Mouse (Mus musculus) G1E-ER4 (cell line): ENCODE data around the gene Add1. TPM values are rescaled to one million over a fixed set of nuclear protein-coding genes. Genes with fewer than 3 reads are reported as not detected.

Source experiments
- GATA1 ChIP-seq: IDR thresholded peaks from one replicate; pipeline ENCODE4 v1.8.0; 2012; ENCODE audit warnings: low read length, inconsistent platforms
- polyA plus RNA-seq: library from polyadenylated mRNA; stranded (reverse); fragments of >175 nt; gene quantifications from 2 replicates; pipeline ENCODE4 v1.2.3, GENCODE M21; 2012

The Add1 gene
- polyA plus RNA-seq, 1 experiment, result 368 TPM

GRCm38 (mm10) chr5:34647581-34647980, 74.1 kb downstream of the Add1 start:
- TF ChIP-seq GATA1, result no peak

GRCm38 (mm10) chr5:34652961-34653360, 79.5 kb downstream of the Add1 start:
- no peak for TF ChIP-seq GATA1

DNA sequence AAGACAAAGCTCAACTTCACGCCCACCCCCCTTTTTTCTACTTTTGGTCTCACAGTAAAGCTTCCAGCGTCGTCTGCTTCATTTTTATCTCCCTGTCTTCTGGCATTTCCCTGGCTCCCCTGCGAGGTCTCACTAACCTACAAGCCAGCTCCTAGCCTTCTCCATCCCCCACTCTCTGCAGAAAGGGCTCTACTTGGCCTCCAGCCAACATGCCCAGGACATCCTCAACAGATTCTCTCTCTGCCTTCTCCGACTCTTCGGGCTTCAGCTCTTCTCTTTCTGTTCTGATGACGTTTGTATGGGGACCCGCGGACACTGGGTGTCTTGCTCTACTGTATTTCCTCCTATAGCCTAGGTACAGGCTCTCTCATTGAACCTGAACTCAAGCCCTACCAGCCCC, 81.4 kb downstream of the Add1 start:
- TF ChIP-seq GATA1, result no peak

DNA sequence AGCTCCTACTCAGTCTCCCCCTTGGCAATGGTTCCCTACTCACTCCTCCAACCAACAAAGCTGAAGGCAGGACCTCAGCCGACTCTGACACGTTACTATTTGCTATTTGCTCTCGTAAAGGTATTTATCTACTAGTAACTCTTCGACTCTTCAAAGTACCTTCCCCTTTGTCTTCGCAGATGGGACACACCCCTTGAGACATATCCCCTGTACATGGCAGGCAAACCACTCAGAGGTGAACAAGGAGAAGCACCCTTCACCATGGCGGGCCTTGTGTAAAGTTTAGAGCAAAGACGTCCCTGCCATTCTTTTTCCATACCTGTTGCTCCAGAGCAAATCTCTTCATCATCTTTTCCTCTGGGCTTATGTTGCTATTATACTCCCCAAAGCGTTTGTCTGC, 84.1 kb downstream of the Add1 start:
- TF ChIP-seq GATA1, result no peak

DNA sequence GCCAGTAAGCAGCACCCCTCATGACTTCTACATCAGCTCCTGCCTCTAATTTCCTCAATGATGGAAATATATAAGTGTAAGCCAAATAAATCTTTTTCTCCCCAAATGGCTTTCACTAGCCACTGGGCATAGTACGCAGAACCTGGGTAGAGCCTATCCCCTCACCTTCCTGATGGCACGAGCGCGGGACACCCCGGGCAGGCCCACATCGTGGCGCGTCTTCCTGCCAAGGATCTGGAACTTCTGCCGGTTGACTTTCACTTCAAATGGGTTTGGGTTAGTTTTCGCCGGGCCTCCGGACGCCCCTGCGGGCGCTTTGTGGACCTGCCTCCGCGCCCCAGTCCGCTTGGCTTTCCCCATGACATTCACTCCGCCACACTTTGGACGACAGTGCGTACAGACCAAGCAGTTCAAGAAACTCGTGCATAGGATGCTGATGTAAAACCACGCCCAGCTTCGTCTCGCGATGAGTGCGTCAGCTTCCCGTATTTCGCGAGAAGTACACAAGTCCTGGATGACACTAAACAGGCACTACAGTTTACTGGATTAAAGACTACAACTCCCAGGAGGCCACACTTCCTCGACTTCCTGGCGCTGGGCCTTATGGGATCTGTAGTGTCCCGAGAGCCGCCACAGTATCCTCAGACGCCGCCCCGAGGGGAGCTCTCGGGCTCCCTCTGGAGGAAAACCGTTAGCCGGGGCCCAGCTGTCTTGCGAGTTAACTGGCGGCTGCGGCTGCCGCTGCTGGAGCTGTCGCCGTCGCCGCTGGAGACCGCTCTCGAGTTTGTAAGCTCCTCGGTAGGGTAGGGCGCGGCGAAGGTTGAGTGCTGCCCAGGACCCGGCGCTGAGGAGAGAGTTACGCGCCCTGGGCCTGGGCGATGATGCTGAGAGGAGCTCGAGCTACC, 86.5 kb downstream of the Add1 start, which contains the start of the genes Nop14 and Grk4:
Gene Nop14 (minus strand): TSS at position 463 of the 905 bp plus-strand sequence.
Gene Grk4 (plus strand): TSS at position 694 of the 905 bp plus-strand sequence.
- TF ChIP-seq GATA1, result no peak

DNA sequence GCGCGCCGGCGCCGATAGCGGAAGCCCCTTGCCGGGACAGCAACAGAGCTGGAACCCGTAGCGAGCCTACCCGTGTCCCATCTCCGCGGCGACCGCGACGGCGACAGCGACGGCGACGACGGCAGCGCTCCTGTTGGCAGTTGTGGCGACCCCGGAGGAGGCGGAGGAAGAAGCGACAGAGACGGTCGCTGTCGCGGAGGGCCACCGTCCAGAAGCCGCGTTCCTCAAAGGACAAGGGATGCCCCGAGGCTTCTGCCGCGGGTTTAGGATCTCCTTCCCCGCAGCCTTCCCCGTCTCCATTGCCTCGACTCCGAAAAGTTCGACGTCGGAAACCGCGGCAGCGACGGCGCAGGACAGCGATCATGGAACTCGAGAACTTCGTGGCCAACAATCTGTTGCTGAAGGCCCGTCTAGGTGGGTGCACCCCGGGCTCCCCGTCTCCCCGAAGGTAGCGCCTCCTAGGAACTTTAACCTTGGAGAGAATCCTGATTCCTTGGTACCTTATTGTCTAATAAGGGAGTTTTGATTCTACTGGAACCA, 87.2 kb downstream of the Add1 start:
- no peak for TF ChIP-seq GATA1

- no peak for TF ChIP-seq GATA1
Observed at GRCm38 (mm10) chr5:34661909-34662308, 88.4 kb downstream of the Add1 start.

- TF ChIP-seq GATA1, result no peak
Observed at GRCm38 (mm10) chr5:34663231-34663630, 89.8 kb downstream of the Add1 start.

- TF ChIP-seq GATA1, result no peak
Observed at GRCm38 (mm10) chr5:34669493-34669892, 96.0 kb downstream of the Add1 start.

DNA sequence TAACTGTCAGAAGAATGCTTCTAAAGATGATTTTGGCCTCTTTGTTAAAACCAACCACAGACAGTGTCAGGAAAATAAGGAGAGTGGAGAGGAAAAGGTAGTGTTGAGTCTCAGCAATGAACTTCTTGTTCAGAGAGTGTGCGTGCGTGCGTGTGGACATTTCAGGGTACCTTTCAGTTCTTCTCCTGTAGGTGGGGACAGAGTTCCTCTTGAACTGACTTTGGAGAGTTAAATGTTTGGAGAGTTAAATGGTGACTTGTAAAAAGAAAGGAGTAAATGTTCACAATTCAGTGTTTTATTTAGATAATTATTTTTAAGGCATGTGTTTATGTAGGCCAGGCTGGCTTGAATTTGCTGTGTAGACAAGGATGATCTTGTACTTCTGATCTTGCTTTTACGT, 96.8 kb downstream of the Add1 start:
- no peak for TF ChIP-seq GATA1

Other genes with a start within 250 kb of the Add1 start
- gene Rnf4, start 237.4 kb upstream of the Add1 start, polyA plus RNA-seq, result 24.1 and 31.0 TPM in 2 replicates
- 16.6 and 18.8 TPM in 2 replicates for gene Fam193a, start 203.7 kb upstream of the Add1 start, polyA plus RNA-seq
- 4.1 and 4.2 TPM in 2 replicates for gene Tnip2, start 59.7 kb upstream of the Add1 start, polyA plus RNA-seq
- gene Sh3bp2, start 47.8 kb upstream of the Add1 start, polyA plus RNA-seq, result 3.1 and 3.2 TPM in 2 replicates
- gene Mfsd10, start 63.5 kb downstream of the Add1 start, polyA plus RNA-seq, result 228 and 296 TPM in 2 replicates
- 37.7 and 44.0 TPM in 2 replicates for gene Nop14, start 86.5 kb downstream of the Add1 start, polyA plus RNA-seq
- gene Grk4, start 86.7 kb downstream of the Add1 start, polyA plus RNA-seq, result 0.48 and 0.60 TPM in 2 replicates
- 5.5 and 7.3 TPM in 2 replicates for gene Htt, start 188.1 kb downstream of the Add1 start, polyA plus RNA-seq